Mouse (Mus musculus) natural killer cell, adult 2 months (primary cell): Measurements from ENCODE around the gene Klra5.
"Not testable (repeated sequence)": the region's sequence is repeated elsewhere in the genome, so short reads cannot be mapped to it uniquely, and the experiment has no call there.

ENCODE experiments used
- DNase-seq, 2 experiments: peaks; one replicate each; pipeline ENCODE4 v3.0.0; 2022; ENCODE audit warnings: low spot score in 2 of 2

Klra5 gene

DNA sequence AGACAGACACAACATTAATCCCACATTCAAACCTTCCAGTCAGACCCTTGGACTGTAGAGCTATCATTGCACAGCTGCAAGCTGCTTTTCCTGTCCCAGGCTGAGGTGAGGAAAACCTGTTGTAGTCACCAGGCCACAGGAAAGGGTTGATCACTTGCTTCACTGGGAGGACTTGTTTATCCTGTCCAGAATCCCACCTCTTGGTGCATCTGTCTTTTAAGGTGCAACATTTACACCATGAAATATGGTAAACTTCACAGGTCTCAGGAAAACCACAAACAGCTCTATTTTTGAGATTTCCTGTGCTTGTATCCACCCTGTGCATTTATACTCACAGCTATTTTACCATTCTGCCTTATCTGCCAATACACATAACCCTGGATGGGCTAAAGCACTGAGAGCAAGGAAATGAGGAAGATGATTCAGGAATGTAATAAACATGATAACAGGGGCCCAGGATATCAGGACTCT, at the start of gene Klra5:
Gene Klra5, minus strand, starts transcription at position 175 of the 471 bp plus-strand sequence.
- peak; percentile 9 to 53 for DNase-seq

DNA sequence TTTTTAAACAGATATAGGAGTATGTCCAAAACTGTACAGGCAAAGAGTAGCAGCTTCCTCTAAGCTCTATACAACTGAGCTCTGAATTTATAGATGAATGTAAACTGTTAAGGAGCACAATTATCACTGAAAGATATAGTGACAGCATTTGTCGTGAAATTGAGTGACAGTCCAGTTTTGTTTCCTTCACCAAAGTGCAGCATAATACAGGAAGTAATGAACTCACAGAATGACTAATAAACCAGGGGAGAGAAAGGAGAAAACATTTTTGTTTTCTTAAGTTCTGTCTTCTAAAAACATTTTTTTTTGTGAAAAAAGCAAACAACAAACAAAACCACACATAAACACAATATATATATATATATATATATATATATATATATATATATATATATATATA, 454 bp downstream of the Klra5 start:
- DNase-seq = no peak

GRCm38 (mm10) chr6:129882525-129882924, 34.9 kb downstream of the Klra5 start:
- no peak for DNase-seq

DNA sequence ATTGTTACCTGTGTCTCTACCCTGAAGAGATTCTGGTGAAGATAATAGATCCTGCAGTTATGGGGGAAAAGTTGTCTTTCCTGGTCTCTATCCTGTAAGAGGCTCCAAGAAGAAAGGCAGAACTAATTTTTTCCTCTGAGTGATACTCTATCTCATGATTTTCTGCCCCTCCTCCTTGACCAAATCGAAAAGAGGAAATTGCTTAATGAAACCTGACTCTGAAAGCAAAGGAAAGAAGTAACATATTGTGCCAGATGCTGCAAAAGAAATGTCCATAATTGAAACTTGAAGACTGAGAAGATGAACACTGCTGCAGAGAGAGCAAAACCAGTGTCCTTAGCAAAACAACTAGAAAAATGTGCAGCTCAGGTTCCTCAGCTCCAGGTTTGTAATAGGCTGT, 40.9 kb downstream of the Klra5 start, which contains the start of gene Klra17:
Gene Klra17, minus strand, starts transcription at position 124 of the 400 bp plus-strand sequence.
- no peak for DNase-seq

DNA sequence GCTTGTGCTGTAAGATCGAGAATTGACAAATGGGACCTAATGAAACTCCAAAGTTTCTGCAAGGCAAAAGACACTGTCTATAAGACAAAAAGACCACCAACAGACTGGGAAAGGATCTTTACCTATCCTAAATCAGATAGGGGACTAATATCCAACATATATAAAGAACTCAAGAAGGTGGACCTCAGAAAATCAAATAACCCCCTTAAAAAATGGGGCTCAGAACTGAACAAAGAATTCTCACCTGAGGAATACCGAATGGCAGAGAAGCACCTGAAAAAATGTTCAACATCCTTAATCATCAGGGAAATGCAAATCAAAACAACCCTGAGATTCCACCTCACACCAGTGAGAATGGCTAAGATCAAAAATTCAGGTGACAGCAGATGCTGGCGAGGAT, 55.1 kb downstream of the Klra5 start, which contains the start of gene Gm17631:
Gene Gm17631, plus strand, starts transcription at position 301 of the 400 bp plus-strand sequence.
- not testable (repeated sequence) for DNase-seq
